ENCODE assay signal across 9 mouse cellular contexts in the genomic region with DNA sequence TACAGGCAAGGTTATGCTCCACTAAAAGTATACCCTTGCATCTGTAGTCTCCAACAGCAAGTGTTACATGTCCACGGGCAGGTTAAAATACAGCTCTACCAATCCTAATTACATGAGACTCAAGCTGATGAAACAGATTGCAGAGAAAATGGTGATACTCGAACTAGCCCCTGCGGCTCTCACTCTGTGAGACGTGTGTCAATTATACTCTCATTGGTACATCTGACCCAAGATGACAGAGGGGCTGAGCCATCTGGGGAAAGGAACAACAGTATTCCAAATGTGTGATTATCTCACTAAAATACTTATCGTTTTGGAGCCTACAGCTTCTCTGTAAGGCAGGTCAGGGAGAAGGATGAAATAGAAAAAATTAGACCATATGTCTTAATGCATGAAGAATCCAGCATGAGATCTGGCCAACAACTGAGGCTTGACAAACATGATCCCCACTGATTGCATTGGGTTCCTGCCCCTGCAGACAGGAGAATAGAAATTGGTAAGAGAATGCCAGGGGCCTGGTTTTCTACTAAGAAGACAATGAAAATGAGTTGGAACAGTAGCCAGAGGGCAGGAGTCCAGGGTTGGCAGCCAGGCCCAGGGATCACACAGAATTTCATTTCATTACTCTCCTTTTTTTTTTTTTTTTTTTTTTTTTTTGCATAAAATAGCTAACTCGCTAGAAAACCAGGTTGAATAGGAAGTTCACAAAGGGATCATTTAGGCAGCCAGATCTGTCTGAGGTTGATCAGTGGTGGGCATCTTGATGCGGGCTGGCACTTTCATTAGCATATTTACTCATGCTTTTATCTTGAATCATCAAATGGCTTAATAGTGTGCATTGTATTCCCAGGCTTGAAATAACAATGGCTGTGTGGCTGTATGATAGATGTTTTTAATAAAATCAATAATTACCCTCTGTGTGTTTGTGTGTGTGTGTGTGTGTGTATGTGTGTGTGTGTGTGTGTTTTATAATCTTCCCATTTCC.
DNase-seq lines count a peak whose midpoint lies in the region; TF ChIP-seq lines count a peak whose summit lies in the region.
"Had no signal": no experiment of that assay in that cellular context is flagged by ENCODE, and none has a peak within 500 bp of the region (broad histone marks: within the 10 kb centered on the region; RNA-seq: fewer than 3 reads in every experiment).

No protein-coding gene starts in this region.

- in situ Hi-C loops in ES-E14 (cut with MboI; ENCODE audit: low sequenced_read_pairs in 2 of 2, unreplicated experiment in 2 of 2), result no loop called here

- 86% methylated on average over 7 of the region's 7 CpGs for WGBS in limb, embryonic 10.5 days

- H3K9ac ChIP-seq in ES-E14 (ENCODE audit: insufficient read depth, low read depth, low read length, poor library complexity, severe bottlenecking), result no peak overlapping the region

- H3K36me3 ChIP-seq in ES-E14 (ENCODE audit: control insufficient read depth, insufficient read depth, low read length, poor library complexity, severe bottlenecking), result no peaks in the 10 kb centered on the region
- H3K36me3 ChIP-seq in limb, embryonic 10.5 days, result no peaks in the 10 kb centered on the region

- H3K27ac ChIP-seq in ES-E14 (ENCODE audit: insufficient read depth, low read depth, low read length, poor library complexity, severe bottlenecking), result no peak overlapping the region
- H3K27ac ChIP-seq in limb, embryonic 10.5 days, result no peak overlapping the region

- peak; percentile 34 for DNase-seq in kidney, adult 9 months
- DNase-seq in kidney, postnatal 25 days, result no peak
- no peak for DNase-seq in ES-E14 (ENCODE audit: low read depth, low spot score)
- peak; percentile 95 for DNase-seq in Muller cell, postnatal 12 days (ENCODE audit: inconsistent ontology term)
- peak; percentile 82 to 90 for DNase-seq in cerebellum, postnatal 10 days
- DNase-seq in lung, postnatal 4 days, result no peak
- no peak for DNase-seq in limb, embryonic 10.5 days (ENCODE audit: low spot score)
- DNase-seq: lung, postnatal 10 days had no signal

- H3K4me3 ChIP-seq in ES-E14 (ENCODE audit: insufficient read depth in 1 of 2, low read depth in 1 of 2, low read length in 2 of 2, poor library complexity in 1 of 2, severe bottlenecking in 1 of 2), result no peak overlapping the region
- H3K4me3 ChIP-seq in limb, embryonic 10.5 days, result no peak overlapping the region

- no peaks in the 10 kb centered on the region for H3K4me1 ChIP-seq in ES-E14 (ENCODE audit: control insufficient read depth in 2 of 2, insufficient read depth in 2 of 2, low read length in 2 of 2, poor library complexity in 1 of 2)
- H3K4me1 ChIP-seq in limb, embryonic 10.5 days, result no peaks in the 10 kb centered on the region

- no peaks in the 10 kb centered on the region for H3K9me3 ChIP-seq in ES-E14 (ENCODE audit: control insufficient read depth, insufficient read depth, low read depth, low read length)
- H3K9me3 ChIP-seq in limb, embryonic 10.5 days (replicated peaks), result no peaks in the 10 kb centered on the region

- H3K27me3 ChIP-seq in limb, embryonic 10.5 days (ENCODE audit: low read depth, poor library complexity, severe bottlenecking), result no peaks in the 10 kb centered on the region
- H3K27me3 ChIP-seq: CH12.LX had no signal

TF ChIP-seq in ES-E14, 5 proteins besides CTCF, POLR2A, EP300 and RAD21:
- peak; percentile 81 for TF ChIP-seq ZNF384 (IDR thresholded peaks at IDR 0.05; ENCODE audit: low read depth, low read length)
- no peak for TF ChIP-seq CHD2 (IDR thresholded peaks at IDR 0.05; ENCODE audit: low read depth, low read length)
TF ChIP-seq in ES-E14: peak in this region for 1.

Comparison
In these comparisons a context has a peak if more than half of its experiments do, and no peak if none do; other contexts are left out.
1. DNase-seq: peak in kidney, adult 9 months (single experiment), Muller cell, postnatal 12 days (single experiment) and cerebellum, postnatal 10 days (2 of 2); none in kidney, postnatal 25 days (0 of 2), ES-E14 (single experiment), lung, postnatal 4 days (0 of 2) and limb, embryonic 10.5 days (single experiment).